19 mouse cellular contexts compared by ENCODE assay signal in genomic region chr8:13614136-13614535, GRCm38 (mm10). TPM values are rescaled to one million over a fixed set of nuclear protein-coding genes. Genes with fewer than 3 reads are reported as not detected.
"Had no signal": no experiment of that assay in that cellular context is flagged by ENCODE, and none has a peak within 500 bp of the region (broad histone marks: within the 10 kb centered on the region; RNA-seq: fewer than 3 reads in every experiment).

No protein-coding gene starts in this region.

- H3K27ac ChIP-seq: limb, embryonic 10.5 days; macrophage had no signal

- H3K9ac ChIP-seq: lung, embryonic 15.5 days; neural tube, embryonic 13.5 days had no signal

- H3K4me1 ChIP-seq: limb, embryonic 10.5 days had no signal

- H3K4me3 ChIP-seq: limb, embryonic 10.5 days; lung, embryonic 15.5 days; megakaryocyte, embryonic 14.5 days; neural tube, embryonic 13.5 days had no signal

- DNase-seq: kidney, postnatal 25 days; lung, postnatal 14 days; right cerebral cortex, adult 18-20 months; right cerebral cortex, postnatal 25 days; thymus, postnatal 4 days had no signal

- H3K4me2 ChIP-seq: liver, embryonic 11.5 days; lung, embryonic 15.5 days; midbrain, embryonic 11.5 days; neural tube, embryonic 13.5 days had no signal

- H3K9me3 ChIP-seq: limb, embryonic 10.5 days; lung, embryonic 15.5 days; neural tube, embryonic 13.5 days had no signal

- H3K27me3 ChIP-seq: lung, embryonic 15.5 days; megakaryocyte, embryonic 14.5 days; neural tube, embryonic 13.5 days had no signal

RNA-seq across cellular contexts. Expression of gene 1700029H14Rik, which starts 51.9 kb away (rescaled TPM):
- polyA plus RNA-seq: kidney, embryonic 16.5 days; limb, embryonic 10.5 days; limb, embryonic 14.5 days; liver, embryonic 11.5 days; liver, embryonic 16.5 days; lung, embryonic 15.5 days; macrophage; midbrain, embryonic 11.5 days; midbrain, embryonic 16.5 days; neural tube, embryonic 13.5 days; small intestine, adult 2 months; stomach, embryonic 16.5 days; thymus, postnatal 0 days had no signal
